Mouse (Mus musculus) hindbrain, embryonic 13.5 days (tissue): ENCODE measurements around the gene Arhgap32. TPM values are rescaled to one million over a fixed set of nuclear protein-coding genes. Genes with fewer than 3 reads are reported as not detected.
"Not testable (repeated sequence)": the region's sequence is repeated elsewhere in the genome, so short reads cannot be mapped to it uniquely, and the experiment has no call there.

Experiments
- ATAC-seq: fragments of 200-750 bp; cut with Nextera tagmentation; 2 replicates; pipeline ENCODE4 v1.8.0; 2017; ENCODE audit warnings: moderate TSS enrichment; ENCODE audit not compliant: low FRiP score
- H3K27ac ChIP-seq: fragments of 300-500 bp; sonication (generic); 2 replicates; pipeline ENCODE4 v1.5.1; 2015; ENCODE audit warnings: inconsistent platforms, mild to moderate bottlenecking, moderate library complexity
- H3K27me3 ChIP-seq: fragments of 300-500 bp; sonication (generic); 2 replicates; pipeline ENCODE4 v1.6.1; 2015; ENCODE audit warnings: mild to moderate bottlenecking, inconsistent platforms
- H3K36me3 ChIP-seq: fragments of 300-500 bp; sonication (generic); 2 replicates; pipeline ENCODE4 v1.6.1; 2015; ENCODE audit warnings: mild to moderate bottlenecking, inconsistent platforms
- H3K4me1 ChIP-seq: fragments of 300-500 bp; sonication (generic); replicated peaks from 2 replicates; pipeline ENCODE4 v1.6.1; 2015; ENCODE audit warnings: inconsistent platforms
- H3K4me2 ChIP-seq: fragments of 300-500 bp; sonication (generic); 2 replicates; pipeline ENCODE4 v1.6.1; 2015; ENCODE audit warnings: inconsistent platforms, mild to moderate bottlenecking, moderate library complexity
- H3K4me3 ChIP-seq: fragments of 300-500 bp; sonication (generic); 2 replicates; pipeline ENCODE4 v1.5.1; 2015; ENCODE audit warnings: mild to moderate bottlenecking, inconsistent platforms
- H3K9ac ChIP-seq: fragments of 300-500 bp; sonication (generic); 2 replicates; pipeline ENCODE4 v1.6.1; 2015; ENCODE audit warnings: mild to moderate bottlenecking, inconsistent platforms
- H3K9me3 ChIP-seq: fragments of 300-500 bp; sonication (generic); 2 replicates; pipeline ENCODE4 v1.6.1; 2016; ENCODE audit warnings: inconsistent platforms
- WGBS: fragments of 180-500 bp; shearing (Covaris S2); methylation state at CpG from one replicate; pipeline ENCODE4 v1.1.7; 2015; 5-methylcytosine and 5-hydroxymethylcytosine counted together
- polyA plus RNA-seq: library from polyadenylated mRNA; unstranded; fragments of >200 nt; fragmentation: Nextera tagmentation; extraction: Ambion mirVana; gene quantifications from 2 replicates; pipeline ENCODE4 v1.2.1, GENCODE M21; 2015

The Arhgap32 gene
- polyA plus RNA-seq, 1 experiment from 2014 or later: 10.7 TPM

DNA sequence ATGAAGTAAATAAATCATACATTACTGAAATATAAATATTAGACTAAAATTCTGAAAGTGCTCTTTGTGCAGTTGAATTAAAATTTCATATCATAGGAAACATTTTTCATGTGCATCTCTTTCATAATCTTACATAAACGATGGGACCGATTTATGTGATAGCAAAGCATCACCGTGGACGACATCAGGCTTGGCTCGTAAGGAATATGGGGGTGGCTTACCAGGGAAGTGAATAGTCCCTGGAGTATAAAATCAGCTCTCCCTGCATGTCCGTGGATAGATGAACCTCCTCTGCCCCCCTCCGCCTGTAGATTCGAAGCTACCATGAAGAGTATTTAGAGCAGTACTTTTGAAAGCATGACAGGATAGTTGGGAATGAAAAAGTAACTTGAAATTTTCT lies 11.3 kb upstream of the Arhgap32 start:
- no peak for ATAC-seq
- H3K36me3 ChIP-seq: no peaks in the 10 kb centered on the region
- H3K27ac ChIP-seq: no peak overlapping the region
- H3K9ac ChIP-seq: no peak overlapping the region
- WGBS: 77% methylated on average over 8 of the region's 8 CpGs
- H3K4me3 ChIP-seq: no peak overlapping the region
- H3K4me2 ChIP-seq: no peak overlapping the region
- H3K9me3 ChIP-seq: no peaks in the 10 kb centered on the region
- H3K4me1 ChIP-seq: 0 out of 2 replicates have a peak, but pooled peaks cover 4% of the 10 kb centered on the region
- H3K27me3 ChIP-seq: no peaks in the 10 kb centered on the region

- H3K4me2 ChIP-seq: no peak overlapping the region
- H3K9ac ChIP-seq: no peak overlapping the region
- no peaks in the 10 kb centered on the region for H3K27me3 ChIP-seq
- H3K27ac ChIP-seq: no peak overlapping the region
- WGBS: 96% methylated on average over 2 of the region's 2 CpGs
- no peak overlapping the region for H3K4me3 ChIP-seq
- H3K4me1 ChIP-seq: no peaks in the 10 kb centered on the region
- no peak for ATAC-seq
- H3K36me3 ChIP-seq: no peaks in the 10 kb centered on the region
- H3K9me3 ChIP-seq: no peaks in the 10 kb centered on the region
Measured at GRCm38 (mm10) chr9:32110376-32110775, 5.6 kb upstream of the Arhgap32 start.

- H3K4me3 ChIP-seq: no peak overlapping the region
- no peak for ATAC-seq
- no peak overlapping the region for H3K9ac ChIP-seq
- H3K36me3 ChIP-seq: 0 out of 2 replicates have a peak, but pooled peaks cover under 1% of the 10 kb centered on the region
- 94% methylated on average over 5 of the region's 5 CpGs for WGBS
- no peak overlapping the region for H3K4me2 ChIP-seq
- no peaks in the 10 kb centered on the region for H3K27me3 ChIP-seq
- H3K9me3 ChIP-seq: no peaks in the 10 kb centered on the region
- 0 out of 2 replicates have a peak, but pooled peaks cover 3% of the 10 kb centered on the region for H3K4me1 ChIP-seq
- H3K27ac ChIP-seq: no peak overlapping the region
Measured at GRCm38 (mm10) chr9:32116272-32116671, 336 bp downstream of the Arhgap32 start.

DNA sequence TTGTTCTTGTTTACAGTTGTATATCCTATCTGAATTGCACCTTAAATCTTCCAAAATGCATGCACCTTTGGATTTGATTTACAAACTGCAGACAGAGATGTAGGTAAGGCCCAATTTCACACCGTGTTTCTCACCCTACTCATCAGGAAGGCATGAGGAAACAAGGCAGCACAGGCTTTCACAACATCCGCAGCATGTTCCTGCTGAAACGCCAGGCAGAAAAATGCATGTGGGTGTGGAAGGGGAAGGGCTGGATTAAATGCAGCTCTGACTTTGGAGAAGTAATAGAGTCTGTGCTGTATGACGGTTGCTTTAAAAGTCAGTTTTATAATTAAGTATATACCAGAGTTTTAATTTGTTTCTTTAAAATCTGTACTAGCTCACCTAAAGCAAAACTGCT lies 1.9 kb downstream of the Arhgap32 start:
- WGBS: 77% methylated on average over 4 of the region's 4 CpGs
- Histone ChIP-seq H3K4me2 (no peak overlapping the region), H3K4me1 (0 out of 2 replicates have a peak, but pooled peaks cover 3% of the 10 kb centered on the region), H3K9ac (no peak overlapping the region), H3K4me3 (no peak overlapping the region), H3K27ac (no peak overlapping the region), H3K9me3 (no peaks in the 10 kb centered on the region), H3K27me3 (no peaks in the 10 kb centered on the region), H3K36me3 (0 out of 2 replicates have a peak, but pooled peaks cover 2% of the 10 kb centered on the region)
- ATAC-seq: no peak

DNA sequence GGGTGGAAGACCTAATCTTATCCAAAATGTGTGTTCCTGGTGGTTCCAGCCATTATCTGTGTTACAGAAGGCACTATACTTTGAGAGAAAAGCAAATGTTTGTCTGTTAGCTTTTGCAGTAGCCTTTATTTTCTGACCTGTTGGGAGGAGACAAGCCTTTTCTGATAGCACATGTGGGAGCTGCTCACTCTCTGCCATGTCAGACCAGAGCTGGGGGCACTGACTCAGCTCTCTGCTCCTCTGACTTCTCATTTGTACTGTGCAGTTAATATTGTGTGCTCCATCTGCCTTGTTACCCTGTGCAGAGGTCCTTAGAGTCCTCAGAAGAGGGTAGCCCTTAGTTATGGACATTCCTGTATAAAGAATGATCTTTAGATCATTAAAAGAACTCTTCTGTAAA lies 2.5 kb downstream of the Arhgap32 start:
- Histone ChIP-seq H3K9ac (no peak overlapping the region), H3K27me3 (no peaks in the 10 kb centered on the region), H3K4me2 (no peak overlapping the region), H3K4me1 (0 out of 2 replicates have a peak, but pooled peaks cover 3% of the 10 kb centered on the region), H3K9me3 (no peaks in the 10 kb centered on the region), H3K4me3 (no peak overlapping the region), H3K27ac (no peak overlapping the region), H3K36me3 (0 out of 2 replicates have a peak, but pooled peaks cover 2% of the 10 kb centered on the region)
- ATAC-seq: no peak

DNA sequence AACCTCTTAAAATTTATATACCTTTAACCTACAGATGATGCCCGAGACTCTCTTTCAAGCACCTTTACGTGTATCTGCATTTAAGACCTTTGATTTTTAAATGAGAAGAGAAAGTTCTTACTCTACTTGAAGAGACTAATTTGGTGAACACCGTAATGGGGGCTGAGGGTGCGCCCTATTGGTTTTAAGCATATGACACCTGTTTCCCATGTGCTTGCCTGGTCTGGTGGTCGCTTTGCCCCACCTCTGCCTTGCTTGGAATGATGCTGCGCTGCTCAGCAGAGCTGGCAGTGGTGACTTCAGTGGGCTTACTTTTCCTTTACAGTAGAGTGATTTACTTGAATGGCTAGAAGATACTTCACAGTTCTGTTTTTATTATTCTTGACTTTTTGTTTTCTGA lies 3.6 kb downstream of the Arhgap32 start:
- Histone ChIP-seq H3K27me3 (no peaks in the 10 kb centered on the region), H3K27ac (no peak overlapping the region), H3K4me1 (0 out of 2 replicates have a peak, but pooled peaks cover 3% of the 10 kb centered on the region), H3K9ac (no peak overlapping the region), H3K4me3 (no peak overlapping the region), H3K36me3 (0 out of 2 replicates have a peak, but pooled peaks cover 2% of the 10 kb centered on the region), H3K9me3 (no peaks in the 10 kb centered on the region), H3K4me2 (no peak overlapping the region)
- ATAC-seq: no peak
- WGBS: 97% methylated on average over 6 of the region's 6 CpGs

DNA sequence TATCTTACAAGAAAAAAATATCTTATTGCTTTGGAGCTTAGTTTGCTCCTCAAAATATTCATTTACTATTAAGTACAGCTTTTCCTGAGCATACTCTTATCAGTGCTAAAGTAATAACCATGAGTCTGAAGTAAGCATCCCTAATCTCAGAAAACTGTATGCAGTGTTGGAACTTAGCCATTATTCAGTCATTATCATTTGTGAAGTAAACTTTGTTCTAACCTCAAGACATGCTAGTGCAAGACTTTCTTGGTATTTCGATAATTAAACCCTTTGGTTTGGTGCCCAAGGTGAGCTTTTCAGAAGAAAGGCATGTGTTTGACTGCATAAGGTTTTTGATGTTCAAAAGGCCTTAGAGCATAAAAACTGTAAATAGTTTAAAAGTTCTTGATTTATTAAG lies 4.2 kb downstream of the Arhgap32 start:
- Histone ChIP-seq H3K27ac (no peak overlapping the region), H3K9me3 (no peaks in the 10 kb centered on the region), H3K4me1 (0 out of 2 replicates have a peak, but pooled peaks cover 3% of the 10 kb centered on the region), H3K4me3 (no peak overlapping the region), H3K9ac (no peak overlapping the region), H3K4me2 (no peak overlapping the region), H3K27me3 (no peaks in the 10 kb centered on the region), H3K36me3 (0 out of 2 replicates have a peak, but pooled peaks cover 2% of the 10 kb centered on the region)
- ATAC-seq: no peak
- WGBS: 100% methylated on average over 1 of the region's 1 CpGs

DNA sequence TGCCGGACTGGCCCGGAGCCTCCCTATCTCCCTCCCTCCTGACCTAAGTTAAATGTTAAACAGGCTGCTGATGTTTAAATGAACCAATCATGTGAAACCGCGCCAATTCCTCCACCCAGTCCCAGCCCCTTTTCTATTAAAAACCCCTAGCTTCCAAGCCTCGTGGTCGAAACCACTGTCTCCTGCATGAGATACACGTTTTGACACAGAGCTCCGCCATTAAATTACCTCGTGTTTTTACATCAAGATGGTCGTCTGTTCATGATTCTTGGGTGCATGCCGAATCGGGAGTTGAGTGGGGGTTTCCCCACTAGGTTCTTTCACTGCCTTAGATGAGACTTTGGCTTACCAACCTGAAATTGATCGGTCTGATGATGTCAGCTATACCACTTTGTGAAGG lies 5.3 kb downstream of the Arhgap32 start:
- 98% methylated on average over 13 of the region's 13 CpGs for WGBS
- H3K27ac ChIP-seq, H3K9ac ChIP-seq, H3K4me1 ChIP-seq, H3K4me2 ChIP-seq, ATAC-seq, H3K36me3 ChIP-seq, H3K27me3 ChIP-seq, H3K9me3 ChIP-seq, H3K4me3 ChIP-seq: not testable (repeated sequence)

DNA sequence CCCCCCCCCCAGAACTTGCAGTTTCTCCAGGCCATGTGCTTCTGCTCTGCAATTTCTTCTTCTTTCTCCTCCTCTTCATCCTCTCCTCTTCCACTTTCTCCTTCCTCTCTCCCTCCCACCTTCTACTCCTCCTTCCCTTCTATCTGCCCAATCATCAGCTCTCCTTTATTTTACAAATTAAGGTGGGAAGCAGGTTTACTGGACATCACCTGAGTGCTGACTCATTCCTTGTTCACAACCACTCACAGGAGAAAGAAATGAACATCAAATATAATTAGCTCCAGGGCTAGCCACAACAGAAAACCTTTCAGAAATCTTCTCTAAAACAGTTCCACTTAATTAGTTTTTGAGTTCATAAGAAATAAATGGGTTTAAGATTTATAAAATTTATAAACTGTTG lies 20.3 kb downstream of the Arhgap32 start:
- 0 out of 2 replicates have a peak, but pooled peaks cover 3% of the 10 kb centered on the region for H3K4me1 ChIP-seq
- no peak overlapping the region for H3K27ac ChIP-seq
- no peak overlapping the region for H3K9ac ChIP-seq
- no peak overlapping the region for H3K4me3 ChIP-seq
- ATAC-seq: no peak
- H3K27me3 ChIP-seq: no peaks in the 10 kb centered on the region
- no peaks in the 10 kb centered on the region for H3K9me3 ChIP-seq
- H3K4me2 ChIP-seq: no peak overlapping the region
- H3K36me3 ChIP-seq: no peaks in the 10 kb centered on the region

- H3K9ac ChIP-seq: no peak overlapping the region
- H3K27ac ChIP-seq: no peak overlapping the region
- H3K4me1 ChIP-seq: 0 out of 2 replicates have a peak, but pooled peaks cover 3% of the 10 kb centered on the region
- no peaks in the 10 kb centered on the region for H3K9me3 ChIP-seq
- no peak for ATAC-seq
- WGBS: 79% methylated on average over 11 of the region's 11 CpGs
- H3K27me3 ChIP-seq: no peaks in the 10 kb centered on the region
- no peak overlapping the region for H3K4me3 ChIP-seq
- H3K4me2 ChIP-seq: no peak overlapping the region
- no peaks in the 10 kb centered on the region for H3K36me3 ChIP-seq
Measured at GRCm38 (mm10) chr9:32136680-32137295, 20.9 kb downstream of the Arhgap32 start.

DNA sequence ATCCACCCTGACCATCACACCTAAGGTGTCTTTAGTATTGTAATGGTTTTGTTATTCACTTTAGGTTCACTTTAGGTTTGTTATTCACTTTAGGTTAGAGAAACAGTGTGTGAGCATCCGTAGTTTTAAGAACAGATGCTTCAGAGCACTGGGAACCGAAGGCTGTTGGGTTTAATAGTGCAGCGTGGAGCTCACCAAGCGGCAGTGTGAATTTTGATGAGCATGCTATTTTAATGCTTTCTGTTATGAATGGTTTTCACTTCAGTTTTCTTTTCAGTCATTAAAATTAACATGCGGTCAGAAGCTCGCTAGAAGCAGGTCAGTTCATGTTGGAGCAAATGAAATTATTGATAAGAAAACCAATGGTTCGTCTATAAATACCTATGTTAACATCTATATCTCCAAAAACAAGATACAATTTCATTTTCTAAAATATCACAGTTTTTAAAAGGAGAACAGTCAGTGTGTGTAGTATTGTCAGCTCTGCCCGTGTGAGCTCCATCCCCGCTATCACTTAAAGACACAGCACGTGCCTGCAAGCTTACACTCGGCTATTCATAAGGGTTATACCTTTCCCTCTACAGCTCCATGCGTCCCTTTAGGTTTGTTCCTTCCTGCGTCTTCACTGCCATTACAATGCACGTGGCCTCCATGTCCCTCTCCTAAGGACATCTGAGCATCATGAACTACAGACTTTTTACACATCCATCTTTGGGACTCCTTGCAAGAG lies 21.9 kb downstream of the Arhgap32 start:
- Histone ChIP-seq H3K4me1 (0 out of 2 replicates have a peak, but pooled peaks cover 3% of the 10 kb centered on the region), H3K27me3 (no peaks in the 10 kb centered on the region), H3K9ac (no peak overlapping the region), H3K4me2 (no peak overlapping the region), H3K27ac (no peak overlapping the region), H3K9me3 (no peaks in the 10 kb centered on the region), H3K36me3 (no peaks in the 10 kb centered on the region), H3K4me3 (no peak overlapping the region)
- WGBS: 83% methylated on average over 14 of the region's 14 CpGs
- ATAC-seq: no peak

- WGBS: 99% methylated on average over 5 of the region's 5 CpGs
- Histone ChIP-seq H3K9ac (no peak overlapping the region), H3K9me3 (no peaks in the 10 kb centered on the region), H3K4me2 (no peak overlapping the region), H3K27ac (no peak overlapping the region), H3K4me1 (0 out of 2 replicates have a peak, but pooled peaks cover 3% of the 10 kb centered on the region), H3K27me3 (no peaks in the 10 kb centered on the region), H3K4me3 (no peak overlapping the region), H3K36me3 (no peaks in the 10 kb centered on the region)
- no peak for ATAC-seq
Measured at GRCm38 (mm10) chr9:32138616-32139015, 22.7 kb downstream of the Arhgap32 start.

DNA sequence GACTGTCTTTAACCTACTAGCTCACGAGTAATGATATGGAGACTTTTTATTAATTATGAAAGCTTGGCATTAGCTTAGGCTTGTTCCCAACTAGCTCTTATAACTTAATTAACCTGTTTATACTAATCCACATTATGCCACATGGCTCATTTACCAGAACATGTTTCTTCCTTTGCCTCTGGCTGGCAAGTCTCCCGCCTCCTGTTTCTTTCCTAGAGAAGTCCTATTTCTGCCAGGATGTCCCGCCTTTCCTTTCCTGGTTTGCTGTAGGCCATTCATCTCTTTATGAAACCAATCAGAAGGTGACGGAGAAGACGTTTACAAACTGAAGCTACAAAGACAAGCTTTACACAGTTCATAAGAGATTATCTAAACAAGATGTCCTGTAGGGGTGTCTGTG lies 23.7 kb downstream of the Arhgap32 start:
- Histone ChIP-seq H3K4me2 (no peak overlapping the region), H3K36me3 (no peaks in the 10 kb centered on the region), H3K27ac (no peak overlapping the region), H3K27me3 (no peaks in the 10 kb centered on the region), H3K9me3 (no peaks in the 10 kb centered on the region), H3K4me1 (0 out of 2 replicates have a peak, but pooled peaks cover 3% of the 10 kb centered on the region), H3K4me3 (no peak overlapping the region), H3K9ac (no peak overlapping the region)
- WGBS: 81% methylated on average over 5 of the region's 5 CpGs
- no peak for ATAC-seq
